Mouse (Mus musculus) heart, embryonic 12.5 days (tissue): ENCODE results near the gene D8Ertd738e. TPM values are rescaled to one million over a fixed set of nuclear protein-coding genes. Genes with fewer than 3 reads are reported as not detected.

Experiments
- ATAC-seq: fragments of 200-750 bp; cut with Nextera tagmentation; 2 replicates; pipeline ENCODE4 v1.8.0; 2017; ENCODE audit warnings: moderate TSS enrichment, moderate library complexity; ENCODE audit not compliant: insufficient number of reproducible peaks, low FRiP score
- H3K27ac ChIP-seq: fragments of 300-500 bp; sonication (generic); 2 replicates; pipeline ENCODE4 v1.5.1; 2016; ENCODE audit warnings: mild to moderate bottlenecking, moderate library complexity; ENCODE audit not compliant: poor library complexity, severe bottlenecking
- H3K27me3 ChIP-seq: fragments of 300-500 bp; sonication (generic); replicated peaks from 2 replicates; pipeline ENCODE4 v1.6.1; 2016; ENCODE audit warnings: mild to moderate bottlenecking, moderate library complexity
- H3K36me3 ChIP-seq: fragments of 300-500 bp; sonication (generic); 2 replicates; pipeline ENCODE4 v1.6.1; 2016; ENCODE audit warnings: mild to moderate bottlenecking, moderate library complexity
- H3K4me1 ChIP-seq: fragments of 300-500 bp; sonication (generic); replicated peaks from 2 replicates; pipeline ENCODE4 v1.6.1; 2016; ENCODE audit warnings: mild to moderate bottlenecking
- H3K4me2 ChIP-seq: fragments of 300-500 bp; sonication (generic); 2 replicates; pipeline ENCODE4 v1.6.1; 2016; ENCODE audit warnings: mild to moderate bottlenecking, moderate library complexity
- H3K4me3 ChIP-seq: fragments of 300-500 bp; sonication (generic); 2 replicates; pipeline ENCODE4 v1.5.1; 2016; ENCODE audit warnings: mild to moderate bottlenecking
- H3K9ac ChIP-seq: fragments of 300-500 bp; sonication (generic); 2 replicates; pipeline ENCODE4 v1.6.1; 2016; ENCODE audit warnings: mild to moderate bottlenecking, moderate library complexity
- H3K9me3 ChIP-seq: fragments of 300-500 bp; sonication (generic); replicated peaks from 2 replicates; pipeline ENCODE4 v1.6.1; 2016; ENCODE audit warnings: mild to moderate bottlenecking, moderate library complexity
- WGBS: fragments of 180-500 bp; shearing (Covaris S2); methylation state at CpG from one replicate; pipeline ENCODE4 v1.1.7; 2016; 5-methylcytosine and 5-hydroxymethylcytosine counted together
- polyA plus RNA-seq: library from polyadenylated mRNA; unstranded; fragments of >200 nt; fragmentation: Nextera tagmentation; extraction: Ambion mirVana; gene quantifications from 2 replicates; pipeline ENCODE4 v1.2.1, GENCODE M21; 2016

Gene D8Ertd738e
- polyA plus RNA-seq, 1 experiment from 2014 or later: 286 TPM

DNA sequence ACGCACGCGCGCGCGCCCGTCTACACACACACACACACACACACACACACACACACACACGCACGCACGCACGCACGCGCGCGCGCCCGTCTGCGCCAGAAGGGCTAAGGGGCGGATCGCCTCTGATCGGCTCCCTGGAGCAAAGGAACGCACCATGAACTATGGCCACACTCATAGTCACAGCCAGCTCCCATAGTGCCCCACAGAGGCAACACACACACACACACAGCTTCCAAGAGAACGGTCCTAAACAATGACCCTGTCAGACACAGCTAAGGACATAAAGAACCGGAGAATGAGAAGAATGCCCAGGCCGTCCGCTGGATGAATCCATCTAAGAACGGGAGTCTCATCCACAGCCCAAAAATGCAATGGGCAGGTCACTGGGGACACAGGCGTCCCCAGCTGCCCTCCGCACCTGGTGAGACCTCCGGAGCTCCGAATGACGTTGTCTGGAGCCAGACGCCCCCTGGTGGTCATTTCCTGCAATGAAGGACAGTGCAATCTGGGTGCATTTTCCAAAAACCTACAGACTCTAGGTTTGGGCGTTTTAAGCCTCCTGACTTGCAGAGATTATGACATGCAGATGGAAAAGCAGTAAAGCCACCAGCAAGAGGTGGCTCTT lies 39.2 kb downstream of the D8Ertd738e start:
- H3K4me2 ChIP-seq: 0 out of 2 replicates have a peak overlapping the region, but pooled peaks have one; percentile 12
- WGBS: 53% methylated on average over 34 of the region's 34 CpGs
- H3K9ac ChIP-seq: no peak overlapping the region
- peak; percentile 41; the same call in 1 of the 2 replicates for ATAC-seq
- H3K9me3 ChIP-seq: no peaks in the 10 kb centered on the region
- no peak overlapping the region for H3K27ac ChIP-seq
- peaks cover 84% of the 10 kb centered on the region for H3K36me3 ChIP-seq
- H3K27me3 ChIP-seq: no peaks in the 10 kb centered on the region
- peaks cover 37% of the 10 kb centered on the region for H3K4me1 ChIP-seq
- no peak overlapping the region for H3K4me3 ChIP-seq

DNA sequence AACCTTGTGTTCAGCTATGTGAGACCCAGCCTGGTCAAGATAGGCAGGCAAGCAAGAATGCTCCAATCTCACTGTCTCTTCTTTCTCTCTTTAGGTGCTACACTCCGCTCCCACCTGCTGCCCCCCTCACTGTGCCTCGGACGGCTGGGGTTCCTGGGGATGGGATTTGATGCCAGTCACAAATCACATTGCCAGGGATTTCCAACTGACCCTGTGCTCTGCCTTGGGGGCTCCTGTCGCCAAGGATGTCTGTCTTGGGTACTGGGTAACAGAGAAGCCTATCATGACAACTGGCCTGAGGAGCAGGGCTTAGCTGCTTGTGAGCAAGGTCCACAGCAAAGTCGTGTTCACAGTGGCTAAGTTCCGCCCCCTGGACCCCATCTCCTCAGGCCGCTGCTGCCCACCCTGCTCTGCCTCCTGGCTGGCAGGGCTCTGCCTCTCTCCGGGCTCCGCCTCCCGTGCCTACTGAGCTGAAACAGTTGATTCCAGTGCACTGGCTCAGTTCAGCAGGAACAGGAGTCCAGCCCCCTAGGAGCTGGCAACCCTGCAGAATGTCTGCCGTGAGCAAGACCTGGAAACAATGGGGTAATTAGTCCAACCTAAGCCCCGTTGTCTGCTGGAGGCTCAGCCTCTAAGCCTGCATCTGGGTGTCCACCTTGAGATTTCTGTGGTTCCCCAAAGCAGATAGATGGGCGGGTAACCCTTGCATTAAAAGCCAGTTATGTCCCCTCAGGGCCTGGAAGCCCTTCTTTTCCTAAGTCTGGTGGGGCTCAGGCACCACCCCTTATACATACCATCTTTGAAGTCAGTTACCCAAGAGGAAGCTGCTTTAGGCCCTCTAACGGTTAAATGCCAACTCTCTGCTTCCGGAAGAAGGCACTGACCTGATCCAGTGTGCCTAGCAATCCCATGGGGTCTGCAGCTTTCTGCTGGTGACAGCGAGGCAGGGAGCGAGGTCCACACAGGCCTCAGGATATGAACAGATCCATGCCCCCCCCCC lies 40.8 kb downstream of the D8Ertd738e start:
- Histone ChIP-seq H3K27ac (peak overlapping the region; percentile 61), H3K27me3 (no peaks in the 10 kb centered on the region), H3K4me3 (no peak overlapping the region), H3K36me3 (peaks cover 75% of the 10 kb centered on the region), H3K4me2 (no peak overlapping the region), H3K4me1 (peaks cover 44% of the 10 kb centered on the region), H3K9me3 (no peaks in the 10 kb centered on the region), H3K9ac (no peak overlapping the region)
- ATAC-seq: no peak
- WGBS: 69% methylated on average over 17 of the region's 17 CpGs

DNA sequence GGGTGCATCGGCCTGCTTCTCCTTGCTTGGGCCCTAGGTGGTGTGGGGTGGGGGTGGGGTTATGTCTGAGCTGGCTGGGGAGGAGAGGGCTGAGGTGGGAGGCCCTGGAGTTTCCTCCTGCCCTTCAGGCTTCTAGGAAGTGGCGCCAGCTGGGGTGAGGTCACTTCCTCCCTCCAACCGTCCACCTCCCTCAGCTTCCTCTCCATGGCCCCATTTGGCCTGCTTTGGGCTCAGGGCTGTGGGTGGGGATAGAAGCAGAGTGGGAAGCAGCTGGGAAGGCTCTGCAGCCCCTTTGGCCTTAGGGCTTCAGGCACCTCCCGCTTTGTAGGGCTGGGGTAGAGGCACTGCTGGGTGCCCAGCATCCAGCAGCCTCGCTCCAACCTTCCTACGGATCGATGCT lies 41.7 kb downstream of the D8Ertd738e start:
- Histone ChIP-seq H3K9me3 (no peaks in the 10 kb centered on the region), H3K27ac (peak overlapping the region; percentile 61), H3K27me3 (no peaks in the 10 kb centered on the region), H3K4me3 (no peak overlapping the region), H3K36me3 (peaks cover 67% of the 10 kb centered on the region), H3K4me1 (peaks cover 51% of the 10 kb centered on the region), H3K9ac (no peak overlapping the region; the same call in 1 of the 2 replicates), H3K4me2 (no peak overlapping the region)
- no peak for ATAC-seq
- WGBS: 55% methylated on average over 7 of the region's 7 CpGs

DNA sequence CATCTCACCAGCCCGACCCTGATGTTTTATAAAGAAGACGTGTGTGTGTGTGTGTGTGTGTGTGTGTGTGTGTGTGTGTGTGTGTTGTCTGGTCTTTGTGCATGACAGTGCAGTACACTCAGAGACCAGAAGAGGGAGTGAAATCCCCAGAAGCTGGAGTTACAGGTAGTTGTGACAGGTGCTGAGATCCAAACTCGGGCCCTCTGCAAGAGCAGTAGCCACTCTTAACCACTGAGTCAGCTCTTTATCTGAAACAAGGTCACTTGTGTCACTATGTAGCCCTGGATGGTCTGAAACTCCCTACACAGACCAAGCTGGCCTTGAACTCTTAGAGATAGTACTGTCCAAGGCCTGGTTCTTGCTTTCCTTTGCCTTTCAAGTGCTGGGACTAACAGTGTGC lies 42.9 kb downstream of the D8Ertd738e start:
- no peaks in the 10 kb centered on the region for H3K9me3 ChIP-seq
- no peak for ATAC-seq
- 97% methylated on average over 3 of the region's 3 CpGs for WGBS
- H3K36me3 ChIP-seq: peaks cover 61% of the 10 kb centered on the region
- no peak overlapping the region for H3K4me2 ChIP-seq
- H3K9ac ChIP-seq: no peak overlapping the region
- no peak overlapping the region for H3K4me3 ChIP-seq
- H3K4me1 ChIP-seq: peaks cover 63% of the 10 kb centered on the region
- no peak overlapping the region for H3K27ac ChIP-seq
- H3K27me3 ChIP-seq: no peaks in the 10 kb centered on the region

DNA sequence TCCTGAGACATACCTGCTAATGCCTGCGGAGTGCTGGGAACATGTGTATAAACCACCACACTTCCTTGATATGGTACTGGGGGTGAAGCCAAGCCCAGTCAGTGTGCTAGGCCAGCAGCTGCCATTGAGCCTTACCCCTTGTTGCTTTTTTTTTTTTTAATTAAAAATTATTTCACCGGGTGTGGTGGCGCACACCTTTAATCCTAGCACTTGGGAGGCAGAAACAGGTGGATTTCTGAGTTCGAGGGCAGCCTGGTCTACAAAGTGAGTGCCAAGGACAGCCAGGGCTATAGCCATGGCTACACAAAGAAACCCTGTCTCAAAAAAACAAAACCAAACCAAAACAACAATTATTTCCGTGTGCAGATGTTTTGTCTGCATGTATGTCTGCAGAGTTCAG lies 44.4 kb downstream of the D8Ertd738e start:
- no peak for ATAC-seq
- H3K27ac ChIP-seq: no peak overlapping the region
- H3K4me3 ChIP-seq: no peak overlapping the region
- no peaks in the 10 kb centered on the region for H3K27me3 ChIP-seq
- H3K9me3 ChIP-seq: no peaks in the 10 kb centered on the region
- no peak overlapping the region for H3K4me2 ChIP-seq
- 87% methylated on average over 5 of the region's 5 CpGs for WGBS
- peaks cover 67% of the 10 kb centered on the region for H3K4me1 ChIP-seq
- H3K9ac ChIP-seq: no peak overlapping the region
- H3K36me3 ChIP-seq: peaks cover 52% of the 10 kb centered on the region

DNA sequence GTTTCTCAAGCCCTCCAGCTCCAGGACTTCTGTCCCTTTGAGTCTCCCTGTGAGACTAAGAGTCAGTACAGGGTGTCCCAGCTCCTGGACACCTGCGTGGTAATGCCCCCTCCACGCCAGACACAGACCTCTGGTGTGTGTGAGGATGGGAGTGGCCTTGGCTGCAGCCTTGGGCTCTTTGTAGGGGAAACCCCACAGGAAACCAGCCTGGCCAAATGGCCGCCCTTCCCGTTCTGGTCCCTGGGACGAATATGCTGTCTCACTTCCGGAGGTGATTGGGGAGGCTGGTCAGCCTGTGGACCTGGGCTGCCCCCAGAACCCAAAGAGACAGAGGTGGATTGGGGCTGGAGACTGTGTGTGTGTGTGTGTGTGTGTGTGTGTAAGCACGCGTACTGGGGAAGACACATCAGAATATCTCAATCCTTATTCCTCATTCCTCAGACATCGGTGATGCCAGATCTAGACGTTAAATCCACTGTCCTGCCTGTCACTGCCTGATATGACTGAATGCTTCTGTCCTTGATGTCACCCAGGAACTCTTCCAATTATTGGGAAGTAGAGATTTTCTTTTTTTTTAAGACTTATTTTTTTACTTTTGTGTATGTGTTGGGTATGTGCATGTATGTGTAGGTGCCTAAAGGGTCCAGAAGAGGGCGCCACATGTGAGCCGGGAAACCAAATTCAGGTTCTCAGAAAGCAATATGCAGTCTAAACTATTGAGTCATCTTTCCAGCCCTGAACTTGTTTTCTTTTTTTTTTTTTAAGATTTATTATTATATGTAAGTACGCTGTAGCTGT lies 45.3 kb downstream of the D8Ertd738e start:
- Histone ChIP-seq H3K4me1 (peaks cover 71% of the 10 kb centered on the region), H3K36me3 (peaks cover 43% of the 10 kb centered on the region), H3K9me3 (no peaks in the 10 kb centered on the region), H3K4me3 (peak overlapping the region; percentile 83), H3K27me3 (no peaks in the 10 kb centered on the region), H3K9ac (peak overlapping the region; percentile 94), H3K27ac (peak overlapping the region; percentile 93), H3K4me2 (peak overlapping the region; percentile 96)
- peak; percentile 61 for ATAC-seq
- 43% methylated on average over 13 of the region's 13 CpGs for WGBS

DNA sequence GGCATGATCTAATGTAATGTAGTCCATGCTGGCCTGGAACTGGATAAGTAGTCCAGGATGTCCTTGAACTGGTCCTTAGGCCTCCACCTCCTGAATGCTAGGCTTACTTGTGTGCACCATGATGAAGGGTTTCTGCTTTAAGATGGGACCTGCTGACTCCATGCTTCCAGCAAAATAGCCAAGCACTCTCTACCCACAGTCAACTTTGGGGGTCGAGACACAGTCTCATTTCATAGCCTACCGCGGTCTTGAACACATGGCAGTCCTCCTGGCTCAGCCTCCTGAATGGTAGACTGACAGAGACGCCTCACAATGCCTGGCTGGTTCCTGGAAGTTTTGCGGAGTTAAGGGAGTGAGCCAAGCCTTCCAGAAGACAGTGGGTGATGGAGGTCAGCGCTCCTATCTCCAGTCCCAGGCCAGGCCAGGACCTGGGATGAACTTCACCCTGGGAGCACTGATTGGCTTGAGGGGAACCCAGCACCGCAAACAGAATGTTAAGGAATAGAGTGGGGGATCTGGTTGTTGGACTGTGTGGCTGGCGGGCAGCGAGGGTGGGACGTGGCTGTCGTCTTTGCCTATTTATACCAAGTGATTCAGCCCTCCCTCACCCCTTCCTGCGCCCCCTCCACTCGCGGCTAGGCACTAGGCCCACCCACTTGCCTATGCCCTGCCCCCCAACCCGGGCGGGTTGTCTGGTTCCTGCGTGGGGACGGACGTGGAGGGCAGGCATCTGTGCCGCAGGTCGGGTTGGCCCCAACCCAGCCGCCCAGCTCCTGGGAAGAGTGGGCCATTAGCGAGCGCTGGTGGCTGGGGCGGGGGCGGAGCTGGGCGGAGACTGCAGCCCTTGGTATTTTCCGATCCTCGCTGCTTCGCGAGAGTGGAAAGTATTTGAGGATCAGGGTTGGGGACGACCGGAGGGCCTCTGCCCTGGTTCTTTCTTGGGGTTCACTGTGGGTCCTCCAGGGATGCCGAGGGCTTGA lies 46.3 kb downstream of the D8Ertd738e start:
- peak overlapping the region; percentile 94 for H3K9ac ChIP-seq
- peak; percentile 75 for ATAC-seq
- peaks cover 72% of the 10 kb centered on the region for H3K4me1 ChIP-seq
- peaks cover 33% of the 10 kb centered on the region for H3K36me3 ChIP-seq
- H3K4me3 ChIP-seq: peak overlapping the region; percentile 83
- H3K9me3 ChIP-seq: no peaks in the 10 kb centered on the region
- no peaks in the 10 kb centered on the region for H3K27me3 ChIP-seq
- 5% methylated on average over 34 of the region's 34 CpGs for WGBS
- peak overlapping the region; percentile 96 for H3K4me2 ChIP-seq
- peak overlapping the region; percentile 93 for H3K27ac ChIP-seq

DNA sequence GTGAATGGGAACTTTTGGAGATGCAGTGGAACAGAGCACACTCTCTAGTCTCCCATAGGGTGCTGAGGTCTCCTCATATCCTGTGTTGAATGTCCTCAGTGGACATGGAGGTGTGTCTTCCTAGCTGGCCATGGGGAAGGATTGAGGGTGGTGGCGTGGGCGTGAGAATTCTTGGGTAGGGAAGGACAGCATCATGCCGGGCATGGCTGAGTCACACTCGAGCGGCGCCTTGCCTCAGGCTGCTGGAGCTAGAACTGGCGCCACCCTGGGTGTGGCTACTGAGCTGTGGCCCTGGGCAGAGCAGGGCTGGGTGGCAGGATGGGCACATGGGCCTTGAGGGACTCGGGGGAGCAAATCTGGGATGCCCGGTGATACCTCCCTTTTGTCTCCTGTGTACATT lies 47.1 kb downstream of the D8Ertd738e start:
- Histone ChIP-seq H3K4me3 (peak overlapping the region; percentile 83), H3K36me3 (peaks cover 29% of the 10 kb centered on the region), H3K27ac (peak overlapping the region; percentile 93), H3K4me1 (peaks cover 71% of the 10 kb centered on the region), H3K27me3 (no peaks in the 10 kb centered on the region), H3K9ac (peak overlapping the region; percentile 94), H3K9me3 (no peaks in the 10 kb centered on the region), H3K4me2 (peak overlapping the region; percentile 96)
- ATAC-seq: no peak
- WGBS: 68% methylated on average over 9 of the region's 9 CpGs

DNA sequence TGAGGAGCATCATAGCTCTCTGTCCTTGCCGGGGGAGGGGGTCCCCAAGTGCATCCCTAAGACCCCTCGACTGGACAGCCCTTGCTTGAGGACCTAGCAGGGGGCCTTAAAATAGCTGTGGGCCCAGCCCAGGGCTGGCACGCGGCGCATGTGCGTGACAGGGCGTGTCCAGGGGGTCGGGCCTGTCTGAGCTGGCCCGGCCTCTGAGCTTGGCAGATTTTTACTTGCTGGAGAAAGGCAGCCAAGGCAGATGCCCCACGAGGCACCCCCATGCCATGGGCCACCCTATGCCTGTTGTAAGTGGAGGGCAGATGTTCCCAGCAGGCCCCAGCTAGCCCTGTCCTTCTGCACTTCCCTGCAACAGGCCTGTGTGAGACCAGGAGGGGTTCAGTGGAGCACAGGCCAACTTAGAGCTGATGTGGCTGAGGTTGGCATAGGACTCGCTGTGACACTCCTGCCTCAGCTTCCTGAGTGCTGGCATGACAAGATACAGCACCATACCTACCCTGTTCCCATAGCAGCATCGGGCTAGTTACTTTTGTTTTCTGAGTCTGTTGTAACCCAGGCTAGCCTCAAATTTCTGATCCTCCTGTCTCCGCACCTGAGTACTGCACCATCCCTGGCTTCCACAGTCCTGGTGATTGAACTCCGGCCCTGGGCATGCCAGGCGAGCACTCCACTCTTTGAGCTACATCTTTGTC lies 47.8 kb downstream of the D8Ertd738e start:
- H3K27ac ChIP-seq: peak overlapping the region; percentile 93
- H3K27me3 ChIP-seq: no peaks in the 10 kb centered on the region
- peaks cover 64% of the 10 kb centered on the region for H3K4me1 ChIP-seq
- 36% methylated on average over 15 of the region's 15 CpGs for WGBS
- ATAC-seq: peak; percentile 15; the same call in 1 of the 2 replicates
- peak overlapping the region; percentile 94 for H3K9ac ChIP-seq
- peak overlapping the region; percentile 96 for H3K4me2 ChIP-seq
- H3K9me3 ChIP-seq: no peaks in the 10 kb centered on the region
- H3K4me3 ChIP-seq: peak overlapping the region; percentile 83
- peaks cover 25% of the 10 kb centered on the region for H3K36me3 ChIP-seq
